Mouse (Mus musculus) thymus, adult 2 months (tissue): Measurements from ENCODE around the gene Tbc1d19. TPM values are rescaled to one million over a fixed set of nuclear protein-coding genes. Genes with fewer than 3 reads are reported as not detected.
A peak's percentile ranks its signal among the peaks of the same experiment; 100 is the strongest.

Source experiments
- DNase-seq: peaks from one replicate; pipeline ENCODE4 v3.0.0; 2021
- H3K27ac ChIP-seq: fragments of 200-500 bp; 2 replicates; pipeline ENCODE4 v1.5.1; 2012; ENCODE audit warnings: low read length, control low read depth; ENCODE audit not compliant: control insufficient read depth, insufficient read depth
- H3K27me3 ChIP-seq: fragments of 200-500 bp; 2 replicates; pipeline ENCODE4 v1.6.1; 2012; ENCODE audit warnings: mild to moderate bottlenecking, low read length, moderate library complexity, mixed read lengths; ENCODE audit not compliant: control insufficient read depth, insufficient read depth
- H3K36me3 ChIP-seq: fragments of 200-500 bp; 2 replicates; pipeline ENCODE4 v1.6.1; 2012; ENCODE audit warnings: mild to moderate bottlenecking, low read length, moderate library complexity; ENCODE audit not compliant: control insufficient read depth, insufficient read depth
- H3K4me1 ChIP-seq: fragments of 200-500 bp; replicated peaks from 2 replicates; pipeline ENCODE4 v1.6.1; 2012; ENCODE audit warnings: low read length; ENCODE audit not compliant: control insufficient read depth, insufficient read depth
- H3K4me3 ChIP-seq: fragments of 200-500 bp; 2 replicates; pipeline ENCODE4 v1.5.1; 2012; ENCODE audit warnings: mild to moderate bottlenecking, low read length, control low read depth, moderate library complexity; ENCODE audit not compliant: control insufficient read depth, insufficient read depth
- CTCF ChIP-seq: fragments of 200-500 bp; IDR thresholded peaks from 2 replicates; pipeline ENCODE4 v1.5.1; 2012; ENCODE audit warnings: mild to moderate bottlenecking, control low read depth, low read length, moderate library complexity, borderline replicate concordance; ENCODE audit not compliant: control insufficient read depth, poor library complexity, insufficient read depth; ENCODE audit errors: extremely low read depth
- POLR2A ChIP-seq: fragments of 200-500 bp; IDR thresholded peaks from 2 replicates; pipeline ENCODE4 v1.6.1; 2012; ENCODE audit warnings: mild to moderate bottlenecking, low read length, control low read depth, moderate library complexity; ENCODE audit not compliant: control insufficient read depth, poor library complexity, insufficient read depth; ENCODE audit errors: extremely low read depth
- WGBS: fragments of 180-500 bp; shearing (Covaris S2); methylation state at CpG from one replicate; pipeline ENCODE4 v1.1.7; 2018; 5-methylcytosine and 5-hydroxymethylcytosine counted together
- polyA plus RNA-seq: library from polyadenylated mRNA; depleted of rRNA; stranded (reverse); fragments of >200 nt; gene quantifications from 2 replicates; pipeline ENCODE4 v1.2.3, GENCODE M21; 2012; rRNA removed

Gene Tbc1d19
- polyA plus RNA-seq, result 5.0 and 5.3 TPM in 2 replicates

- no peak; the same call in 1 of the 2 replicates for TF ChIP-seq POLR2A
- TF ChIP-seq CTCF, result no peak
- peak; percentile 76 for DNase-seq
- WGBS, result 8% methylated on average over 36 of the region's 36 CpGs
- peak within 1 kb of the TSS; percentile 81 for H3K4me3 ChIP-seq
- no peaks in the 10 kb centered on the region for H3K27me3 ChIP-seq
- no peaks in the 10 kb centered on the region for H3K36me3 ChIP-seq
- H3K27ac ChIP-seq, result no peak within 1 kb of the TSS
- no peaks in the 10 kb centered on the region for H3K4me1 ChIP-seq
Measured at GRCm38 (mm10) chr5:53809115-53809991, at the start of gene Tbc1d19. Gene Tbc1d19, plus strand, starts transcription at chr5:53809606.

GRCm38 (mm10) chr5:53759912-53760311 lies 49.5 kb upstream of the Tbc1d19 start:
- no peak overlapping the region for H3K4me3 ChIP-seq
- no peak overlapping the region for H3K27ac ChIP-seq
- 96% methylated on average over 4 of the region's 4 CpGs for WGBS
- H3K27me3 ChIP-seq, result no peaks in the 10 kb centered on the region
- no peaks in the 10 kb centered on the region for H3K4me1 ChIP-seq
- TF ChIP-seq CTCF, result no peak
- no peak for TF ChIP-seq POLR2A
- H3K36me3 ChIP-seq, result no peaks in the 10 kb centered on the region
- no peak for DNase-seq

GRCm38 (mm10) chr5:53760914-53761313 lies 48.5 kb upstream of the Tbc1d19 start:
- no peak for DNase-seq
- Histone ChIP-seq H3K4me3 (no peak overlapping the region), H3K27me3 (no peaks in the 10 kb centered on the region), H3K27ac (no peak overlapping the region), H3K4me1 (no peaks in the 10 kb centered on the region), H3K36me3 (no peaks in the 10 kb centered on the region)
- 93% methylated on average over 3 of the region's 3 CpGs for WGBS
- no peak for TF ChIP-seq POLR2A
- TF ChIP-seq CTCF, result no peak

DNA sequence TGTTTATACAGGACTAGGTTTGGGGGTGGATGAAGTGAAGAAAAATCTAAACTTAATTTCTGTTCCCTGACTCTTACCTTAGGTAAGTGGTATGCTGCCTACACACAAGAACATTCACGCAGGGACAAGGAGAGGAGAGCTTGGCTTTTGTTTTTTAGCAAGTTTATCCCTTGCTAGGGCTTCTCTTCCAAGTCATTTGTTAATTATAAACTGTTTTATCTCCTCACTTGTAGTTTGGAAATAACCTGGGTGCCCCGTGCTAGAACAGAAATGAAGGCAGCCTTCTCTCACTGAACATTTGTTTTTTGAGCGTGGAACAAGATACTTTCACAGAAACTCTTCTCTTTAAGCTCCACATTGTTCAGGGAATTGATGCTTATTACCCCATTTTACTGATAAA lies 48.1 kb upstream of the Tbc1d19 start:
- no peaks in the 10 kb centered on the region for H3K4me1 ChIP-seq
- H3K27ac ChIP-seq, result no peak overlapping the region
- H3K36me3 ChIP-seq, result no peaks in the 10 kb centered on the region
- DNase-seq, result no peak
- H3K27me3 ChIP-seq, result no peaks in the 10 kb centered on the region
- 90% methylated on average over 3 of the region's 3 CpGs for WGBS
- H3K4me3 ChIP-seq, result no peak overlapping the region
- TF ChIP-seq POLR2A, result no peak
- TF ChIP-seq CTCF, result no peak

DNA sequence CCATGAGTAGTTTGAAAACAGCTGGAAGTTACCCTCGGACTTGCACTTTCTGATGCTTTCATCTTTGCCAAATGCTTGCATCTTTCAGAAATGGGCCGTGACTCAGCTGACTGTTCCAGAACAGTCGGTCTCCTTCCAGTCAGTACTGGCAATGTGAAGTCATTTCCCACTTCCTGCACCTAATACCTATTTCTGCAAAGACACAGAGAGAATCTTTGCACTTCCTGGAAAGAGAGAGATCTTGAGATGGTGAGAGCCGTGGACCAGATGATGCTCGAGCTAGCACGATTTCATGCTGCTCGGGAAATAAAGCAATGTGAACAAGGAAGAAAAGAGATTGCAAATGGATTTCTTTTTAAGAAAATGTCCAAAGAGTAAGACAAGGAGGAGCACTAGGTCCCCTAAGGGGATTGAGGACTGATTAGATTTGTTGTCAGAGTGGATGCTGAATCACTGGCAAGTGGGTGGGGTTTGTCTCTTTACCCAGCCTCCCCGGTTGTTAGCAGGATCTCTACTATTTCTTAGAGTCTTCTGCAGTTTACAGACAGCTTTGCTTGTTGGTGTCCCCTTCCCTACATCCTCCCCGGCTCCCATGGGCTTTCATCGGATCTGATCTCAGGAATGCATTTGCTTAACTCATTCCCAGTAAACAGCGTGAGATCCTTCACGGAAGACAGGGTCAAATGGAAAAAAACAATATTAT lies 24.4 kb upstream of the Tbc1d19 start:
- TF ChIP-seq CTCF (no peak), POLR2A (no peak)
- Histone ChIP-seq H3K36me3 (no peaks in the 10 kb centered on the region), H3K4me1 (no peaks in the 10 kb centered on the region), H3K27ac (no peak overlapping the region), H3K27me3 (no peaks in the 10 kb centered on the region), H3K4me3 (no peak overlapping the region)
- 70% methylated on average over 12 of the region's 12 CpGs for WGBS
- no peak for DNase-seq

- H3K4me1 ChIP-seq, result no peaks in the 10 kb centered on the region
- WGBS, result 85% methylated on average over 2 of the region's 2 CpGs
- no peak overlapping the region for H3K4me3 ChIP-seq
- no peaks in the 10 kb centered on the region for H3K27me3 ChIP-seq
- DNase-seq, result no peak
- H3K27ac ChIP-seq, result no peak overlapping the region
- TF ChIP-seq POLR2A (no peak), CTCF (no peak)
- H3K36me3 ChIP-seq, result no peaks in the 10 kb centered on the region
Measured at GRCm38 (mm10) chr5:53801379-53801778, 8.0 kb upstream of the Tbc1d19 start.
